Mouse (Mus musculus): Measurements from ENCODE around the gene Pcyt1a. TPM values are rescaled to one million over a fixed set of nuclear protein-coding genes. Genes with fewer than 3 reads are reported as not detected.

The Pcyt1a gene
- polyA plus RNA-seq, 2 experiments, result 23.4 to 45.9 TPM

- H3K27me3 ChIP-seq (ENCODE audit: control insufficient read depth, insufficient read depth, low read length), result no peaks in the 10 kb centered on the region
- H3K4me3 ChIP-seq (replicated peaks; ENCODE audit: low read length), result no peak overlapping the region
- H3K4me2 ChIP-seq (replicated peaks; ENCODE audit: low read depth, low read length, severe bottlenecking), result no peak overlapping the region
- H3K27ac ChIP-seq (replicated peaks; ENCODE audit: low read depth, low read length), result no peak overlapping the region
- DNase-seq (ENCODE audit: low spot score) (no peak), ATAC-seq (ENCODE audit: low FRiP score, low read depth) (no peak)
- no peak overlapping the region for H3K9ac ChIP-seq (ENCODE audit: low read depth, low read length, severe bottlenecking)
- peaks cover 3% of the 10 kb centered on the region; the same call in 1 of the 2 replicates for H3K4me1 ChIP-seq (ENCODE audit: control insufficient read depth, insufficient read depth, low read length)
- H3K9me3 ChIP-seq (ENCODE audit: control insufficient read depth, low read length), result no peaks in the 10 kb centered on the region
- WGBS, result 64% methylated on average over 6 of the region's 6 CpGs
- no peak for TF ChIP-seq POLR2A (IDR thresholded peaks at IDR 0.05; ENCODE audit: borderline replicate concordance, extremely low read depth, insufficient read depth, insufficient read length)
- H3K36me3 ChIP-seq (ENCODE audit: control insufficient read depth, insufficient read depth, low read length), result no peaks in the 10 kb centered on the region
Measured at GRCm38 (mm10) chr16:32503633-32504032, 72.9 kb downstream of the Pcyt1a start.

- no peaks in the 10 kb centered on the region for H3K9me3 ChIP-seq (ENCODE audit: control insufficient read depth, low read length)
- ATAC-seq (ENCODE audit: low FRiP score, low read depth), result no peak
- TF ChIP-seq POLR2A (IDR thresholded peaks at IDR 0.05; ENCODE audit: borderline replicate concordance, extremely low read depth, insufficient read depth, insufficient read length), result no peak
- 85% methylated on average over 8 of the region's 8 CpGs for WGBS
- 0 out of 2 replicates have a peak, but pooled peaks cover 8% of the 10 kb centered on the region for H3K4me1 ChIP-seq (ENCODE audit: control insufficient read depth, insufficient read depth, low read length)
- no peak for DNase-seq (ENCODE audit: low spot score)
- no peak overlapping the region for H3K4me2 ChIP-seq (replicated peaks; ENCODE audit: low read depth, low read length, severe bottlenecking)
- no peak overlapping the region for H3K4me3 ChIP-seq (replicated peaks; ENCODE audit: low read length)
- no peak overlapping the region for H3K9ac ChIP-seq (ENCODE audit: low read depth, low read length, severe bottlenecking)
- no peaks in the 10 kb centered on the region for H3K27me3 ChIP-seq (ENCODE audit: control insufficient read depth, insufficient read depth, low read length)
- H3K27ac ChIP-seq (replicated peaks; ENCODE audit: low read depth, low read length), result no peak overlapping the region
- no peaks in the 10 kb centered on the region for H3K36me3 ChIP-seq (ENCODE audit: control insufficient read depth, insufficient read depth, low read length)
Measured at GRCm38 (mm10) chr16:32506298-32506697, 75.6 kb downstream of the Pcyt1a start.

- Histone ChIP-seq H3K4me2 (replicated peaks; ENCODE audit: low read depth, low read length, severe bottlenecking) (no peak overlapping the region), H3K9me3 (ENCODE audit: control insufficient read depth, low read length) (no peaks in the 10 kb centered on the region), H3K4me3 (replicated peaks; ENCODE audit: low read length) (no peak overlapping the region), H3K4me1 (ENCODE audit: control insufficient read depth, insufficient read depth, low read length) (0 out of 2 replicates have a peak, but pooled peaks cover 8% of the 10 kb centered on the region), H3K27ac (replicated peaks; ENCODE audit: low read depth, low read length) (no peak overlapping the region), H3K36me3 (ENCODE audit: control insufficient read depth, insufficient read depth, low read length) (no peaks in the 10 kb centered on the region), H3K9ac (ENCODE audit: low read depth, low read length, severe bottlenecking) (no peak overlapping the region), H3K27me3 (ENCODE audit: control insufficient read depth, insufficient read depth, low read length) (no peaks in the 10 kb centered on the region)
- WGBS, result 81% methylated on average over 7 of the region's 7 CpGs
- TF ChIP-seq POLR2A (IDR thresholded peaks at IDR 0.05; ENCODE audit: borderline replicate concordance, extremely low read depth, insufficient read depth, insufficient read length), result no peak
- no peak for DNase-seq (ENCODE audit: low spot score)
- 0 out of 2 replicates have a peak, but pooled peaks have one; percentile 31 for ATAC-seq (ENCODE audit: low FRiP score, low read depth)
Measured at GRCm38 (mm10) chr16:32506868-32507267, 76.1 kb downstream of the Pcyt1a start.

GRCm38 (mm10) chr16:32507407-32507806, 76.7 kb downstream of the Pcyt1a start:
- no peak overlapping the region for H3K4me3 ChIP-seq (replicated peaks; ENCODE audit: low read length)
- no peaks in the 10 kb centered on the region for H3K9me3 ChIP-seq (ENCODE audit: control insufficient read depth, low read length)
- H3K4me1 ChIP-seq (ENCODE audit: control insufficient read depth, insufficient read depth, low read length), result 0 out of 2 replicates have a peak, but pooled peaks cover 8% of the 10 kb centered on the region
- H3K4me2 ChIP-seq (replicated peaks; ENCODE audit: low read depth, low read length, severe bottlenecking), result no peak overlapping the region
- no peak for ATAC-seq (ENCODE audit: low FRiP score, low read depth)
- H3K9ac ChIP-seq (ENCODE audit: low read depth, low read length, severe bottlenecking), result no peak overlapping the region
- no peaks in the 10 kb centered on the region for H3K36me3 ChIP-seq (ENCODE audit: control insufficient read depth, insufficient read depth, low read length)
- TF ChIP-seq POLR2A (IDR thresholded peaks at IDR 0.05; ENCODE audit: borderline replicate concordance, extremely low read depth, insufficient read depth, insufficient read length), result no peak
- no peak overlapping the region for H3K27ac ChIP-seq (replicated peaks; ENCODE audit: low read depth, low read length)
- 20% methylated on average over 9 of the region's 9 CpGs for WGBS
- DNase-seq (ENCODE audit: low spot score), result no peak
- H3K27me3 ChIP-seq (ENCODE audit: control insufficient read depth, insufficient read depth, low read length), result no peaks in the 10 kb centered on the region

GRCm38 (mm10) chr16:32508035-32508434, 77.3 kb downstream of the Pcyt1a start:
- no peak overlapping the region for H3K4me3 ChIP-seq (replicated peaks; ENCODE audit: low read length)
- ATAC-seq (ENCODE audit: low FRiP score, low read depth) (no peak), DNase-seq (ENCODE audit: low spot score) (no peak)
- H3K9me3 ChIP-seq (ENCODE audit: control insufficient read depth, low read length), result no peaks in the 10 kb centered on the region
- peaks cover 11% of the 10 kb centered on the region; the same call in 1 of the 2 replicates for H3K4me1 ChIP-seq (ENCODE audit: control insufficient read depth, insufficient read depth, low read length)
- no peak overlapping the region for H3K4me2 ChIP-seq (replicated peaks; ENCODE audit: low read depth, low read length, severe bottlenecking)
- H3K27me3 ChIP-seq (ENCODE audit: control insufficient read depth, insufficient read depth, low read length), result no peaks in the 10 kb centered on the region
- TF ChIP-seq POLR2A (IDR thresholded peaks at IDR 0.05; ENCODE audit: borderline replicate concordance, extremely low read depth, insufficient read depth, insufficient read length), result no peak
- H3K36me3 ChIP-seq (ENCODE audit: control insufficient read depth, insufficient read depth, low read length), result no peaks in the 10 kb centered on the region
- 82% methylated on average over 5 of the region's 5 CpGs for WGBS
- no peak overlapping the region for H3K9ac ChIP-seq (ENCODE audit: low read depth, low read length, severe bottlenecking)
- H3K27ac ChIP-seq (replicated peaks; ENCODE audit: low read depth, low read length), result no peak overlapping the region
